Mouse (Mus musculus): ENCODE measurements around the gene Acy3.

- no peak for TF ChIP-seq POLR2A (IDR thresholded peaks at IDR 0.05; ENCODE audit: extremely low read depth, insufficient read depth, low read length)
- TF ChIP-seq CTCF (IDR thresholded peaks at IDR 0.05; ENCODE audit: extremely low read depth, insufficient read depth, low read length) = no peak
Observed at GRCm38 (mm10) chr19:3996106-3996505, 9.7 kb downstream of the Acy3 start.
